Mouse (Mus musculus) midbrain, embryonic 14.5 days (tissue): ENCODE measurements around the gene Man1b1. TPM values are rescaled to one million over a fixed set of nuclear protein-coding genes. Genes with fewer than 3 reads are reported as not detected.

Experiments
- ATAC-seq: fragments of 200-750 bp; cut with Nextera tagmentation; 2 replicates; pipeline ENCODE4 v1.8.0; 2017; ENCODE audit warnings: moderate number of reproducible peaks, moderate library complexity; ENCODE audit not compliant: low FRiP score, low TSS enrichment
- DNase-seq: peaks from one replicate; pipeline ENCODE4 v3.0.0-alpha.2; 2015
- H3K27ac ChIP-seq: fragments of 300-500 bp; sonication (generic); replicated peaks from 2 replicates; pipeline ENCODE4 v1.5.1; 2014; ENCODE audit warnings: mild to moderate bottlenecking, low read depth, low read length, moderate library complexity
- H3K27me3 ChIP-seq: fragments of 300-500 bp; sonication (generic); 2 replicates; pipeline ENCODE4 v1.6.1; 2014; ENCODE audit warnings: low read length, control low read depth, mixed read lengths; ENCODE audit not compliant: control insufficient read depth, insufficient read depth
- H3K36me3 ChIP-seq: fragments of 300-500 bp; sonication (generic); 2 replicates; pipeline ENCODE4 v1.6.1; 2014; ENCODE audit warnings: low read length, control low read depth; ENCODE audit not compliant: control insufficient read depth, insufficient read depth
- H3K4me1 ChIP-seq: fragments of 300-500 bp; sonication (generic); 2 replicates; pipeline ENCODE4 v1.6.1; 2014; ENCODE audit warnings: mild to moderate bottlenecking, antibody characterized with exemption, low read length, control low read depth; ENCODE audit not compliant: control insufficient read depth, insufficient read depth
- H3K4me2 ChIP-seq: fragments of 300-500 bp; sonication (generic); 2 replicates; pipeline ENCODE4 v1.6.1; 2014; ENCODE audit warnings: mild to moderate bottlenecking, low read length, moderate library complexity
- H3K4me3 ChIP-seq: fragments of 300-500 bp; sonication (generic); replicated peaks from 2 replicates; pipeline ENCODE4 v1.5.1; 2014; ENCODE audit warnings: low read depth, low read length
- H3K9ac ChIP-seq: fragments of 300-500 bp; sonication (generic); replicated peaks from 2 replicates; pipeline ENCODE4 v1.6.1; 2014; ENCODE audit warnings: mild to moderate bottlenecking, low read length, moderate library complexity
- H3K9me3 ChIP-seq: fragments of 300-500 bp; sonication (generic); 2 replicates; pipeline ENCODE4 v1.6.1; 2016; ENCODE audit warnings: low read length, control low read depth, mixed read lengths; ENCODE audit not compliant: control insufficient read depth
- WGBS: fragments of 180-500 bp; shearing (Covaris S2); extraction: QIAGEN DNeasy Blood & Tissue Kit; methylation state at CpG from one replicate; pipeline ENCODE4 v1.1.7; 2014; 5-methylcytosine and 5-hydroxymethylcytosine counted together
- polyA plus RNA-seq: library from polyadenylated mRNA; unstranded; fragments of >200 nt; fragmentation: Nextera tagmentation; extraction: Ambion mirVana; gene quantifications from 2 replicates; pipeline ENCODE4 v1.2.1, GENCODE M21; 2014

Man1b1 gene
- polyA plus RNA-seq, 1 experiment from 2014 or later = 71.2 TPM

- Histone ChIP-seq H3K27me3 (peaks cover 59% of the 10 kb centered on the region), H3K9ac (peak overlapping the region; percentile 36; the same call in 1 of the 2 replicates), H3K4me1 (0 out of 2 replicates have a peak, but pooled peaks cover 5% of the 10 kb centered on the region), H3K4me3 (peak overlapping the region; percentile 22), H3K4me2 (peak overlapping the region; percentile 49), H3K9me3 (no peaks in the 10 kb centered on the region), H3K36me3 (peaks cover 12% of the 10 kb centered on the region), H3K27ac (no peak overlapping the region)
- no peak for ATAC-seq
- WGBS = 2% methylated on average over 54 of the region's 54 CpGs
- peak; percentile 71 for DNase-seq
These were observed 41.9 kb upstream of the Man1b1 start for GRCm38 (mm10) chr2:25290101-25290815.

GRCm38 (mm10) chr2:25290816-25291130, 41.4 kb upstream of the Man1b1 start:
- Histone ChIP-seq H3K27ac (no peak overlapping the region), H3K4me2 (peak overlapping the region; percentile 49), H3K9ac (no peak overlapping the region), H3K36me3 (peaks cover 11% of the 10 kb centered on the region), H3K4me1 (0 out of 2 replicates have a peak, but pooled peaks cover 5% of the 10 kb centered on the region), H3K4me3 (peak overlapping the region; percentile 22; the same call in 1 of the 2 replicates), H3K9me3 (no peaks in the 10 kb centered on the region), H3K27me3 (peaks cover 59% of the 10 kb centered on the region)
- under 1% methylated on average over 18 of the region's 18 CpGs for WGBS
- ATAC-seq (no peak), DNase-seq (peak; percentile 47)

GRCm38 (mm10) chr2:25291184-25292053, 40.7 kb upstream of the Man1b1 start:
- no peak overlapping the region for H3K9ac ChIP-seq
- H3K36me3 ChIP-seq = peaks cover 8% of the 10 kb centered on the region; the same call in 1 of the 2 replicates
- peaks cover 59% of the 10 kb centered on the region for H3K27me3 ChIP-seq
- ATAC-seq = no peak
- 0 out of 2 replicates have a peak, but pooled peaks cover 5% of the 10 kb centered on the region for H3K4me1 ChIP-seq
- no peaks in the 10 kb centered on the region for H3K9me3 ChIP-seq
- 5% methylated on average over 32 of the region's 32 CpGs for WGBS
- DNase-seq = no peak
- H3K4me3 ChIP-seq = peak overlapping the region; percentile 22; the same call in 1 of the 2 replicates
- no peak overlapping the region for H3K27ac ChIP-seq
- peak overlapping the region; percentile 49 for H3K4me2 ChIP-seq

GRCm38 (mm10) chr2:25292054-25292544, 40.0 kb upstream of the Man1b1 start:
- peaks cover 59% of the 10 kb centered on the region for H3K27me3 ChIP-seq
- H3K4me1 ChIP-seq = 0 out of 2 replicates have a peak, but pooled peaks cover 5% of the 10 kb centered on the region
- DNase-seq (peak; percentile 20), ATAC-seq (no peak)
- H3K4me2 ChIP-seq = peak overlapping the region; percentile 42
- no peaks in the 10 kb centered on the region for H3K9me3 ChIP-seq
- H3K27ac ChIP-seq = no peak overlapping the region
- 4% methylated on average over 42 of the region's 43 CpGs for WGBS
- H3K36me3 ChIP-seq = 0 out of 2 replicates have a peak, but pooled peaks cover 7% of the 10 kb centered on the region
- H3K9ac ChIP-seq = peak overlapping the region; percentile 39; the same call in 1 of the 2 replicates
- peak overlapping the region; percentile 18; the same call in 1 of the 2 replicates for H3K4me3 ChIP-seq

GRCm38 (mm10) chr2:25292856-25293255, 39.3 kb upstream of the Man1b1 start:
- H3K9ac ChIP-seq = no peak overlapping the region
- 0 out of 2 replicates have a peak, but pooled peaks cover 7% of the 10 kb centered on the region for H3K36me3 ChIP-seq
- no peak overlapping the region for H3K4me3 ChIP-seq
- 0 out of 2 replicates have a peak, but pooled peaks cover 5% of the 10 kb centered on the region for H3K4me1 ChIP-seq
- no peak overlapping the region for H3K4me2 ChIP-seq
- peaks cover 59% of the 10 kb centered on the region for H3K27me3 ChIP-seq
- WGBS = 0% methylated on average over 1 of the region's 1 CpGs
- ATAC-seq (no peak), DNase-seq (peak; percentile 83)
- no peaks in the 10 kb centered on the region for H3K9me3 ChIP-seq
- no peak overlapping the region for H3K27ac ChIP-seq

GRCm38 (mm10) chr2:25293706-25294105, 38.4 kb upstream of the Man1b1 start:
- DNase-seq (no peak), ATAC-seq (no peak)
- H3K4me1 ChIP-seq = 0 out of 2 replicates have a peak, but pooled peaks cover 5% of the 10 kb centered on the region
- H3K4me2 ChIP-seq = no peak overlapping the region
- WGBS = 78% methylated on average over 9 of the region's 9 CpGs
- H3K9ac ChIP-seq = no peak overlapping the region
- 0 out of 2 replicates have a peak, but pooled peaks cover 10% of the 10 kb centered on the region for H3K36me3 ChIP-seq
- no peak overlapping the region for H3K4me3 ChIP-seq
- H3K27ac ChIP-seq = no peak overlapping the region
- H3K27me3 ChIP-seq = peaks cover 58% of the 10 kb centered on the region
- no peaks in the 10 kb centered on the region for H3K9me3 ChIP-seq

- H3K4me2 ChIP-seq = no peak overlapping the region
- no peak overlapping the region for H3K4me3 ChIP-seq
- no peak overlapping the region for H3K27ac ChIP-seq
- WGBS = 75% methylated on average over 8 of the region's 8 CpGs
- ATAC-seq = no peak
- no peak overlapping the region for H3K9ac ChIP-seq
- peaks cover 10% of the 10 kb centered on the region; the same call in 1 of the 2 replicates for H3K36me3 ChIP-seq
- H3K4me1 ChIP-seq = no peaks in the 10 kb centered on the region
- H3K9me3 ChIP-seq = no peaks in the 10 kb centered on the region
- DNase-seq = no peak
- peaks cover 24% of the 10 kb centered on the region for H3K27me3 ChIP-seq
These were observed 35.0 kb upstream of the Man1b1 start for GRCm38 (mm10) chr2:25297093-25297492.

- no peaks in the 10 kb centered on the region for H3K4me1 ChIP-seq
- 85% methylated on average over 10 of the region's 10 CpGs for WGBS
These were observed 34.1 kb upstream of the Man1b1 start for GRCm38 (mm10) chr2:25298046-25298445.

More at GRCm38 (mm10) chr2:25298046-25298445, 34.1 kb upstream of the Man1b1 start:
- DNase-seq (no peak), ATAC-seq (no peak)
- Histone ChIP-seq H3K9ac (no peak overlapping the region), H3K36me3 (peaks cover 10% of the 10 kb centered on the region; the same call in 1 of the 2 replicates), H3K4me2 (no peak overlapping the region), H3K27me3 (peaks cover 14% of the 10 kb centered on the region), H3K9me3 (no peaks in the 10 kb centered on the region), H3K27ac (no peak overlapping the region), H3K4me3 (no peak overlapping the region)
